Comparison of ENCODE assay signal across 11 mouse cellular contexts in the genomic region with DNA sequence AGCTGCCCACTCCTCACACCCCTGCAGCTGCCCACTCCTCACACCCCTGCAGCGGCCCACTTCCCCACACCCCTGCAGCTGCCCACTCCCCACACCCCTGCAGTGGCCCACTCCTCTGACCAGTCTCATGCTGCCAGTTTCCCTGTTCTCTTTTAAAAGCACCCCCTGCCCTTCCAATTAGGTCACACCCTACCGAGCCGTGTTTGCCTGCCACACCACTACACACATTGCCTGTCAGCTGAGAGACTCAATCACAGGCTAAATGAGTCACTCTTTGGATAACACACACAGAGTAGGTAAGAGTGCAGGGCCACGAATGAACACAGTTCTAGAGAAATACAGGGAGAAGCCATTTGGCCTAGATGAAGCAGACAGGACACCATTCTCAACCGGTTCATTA.
DNase-seq lines count a peak whose midpoint lies in the region; ATAC-seq lines count a peak whose summit lies in the region.
"Had no signal": no experiment of that assay in that cellular context is flagged by ENCODE, and none has a peak within 500 bp of the region (broad histone marks: within the 10 kb centered on the region; RNA-seq: fewer than 3 reads in every experiment).

No protein-coding gene starts in this region.

- 74% methylated on average over 5 of the region's 5 CpGs for WGBS in embryonic facial prominence, embryonic 12.5 days
- WGBS in embryonic facial prominence, embryonic 10.5 days, result 80% methylated on average over 5 of the region's 5 CpGs
- 81% methylated on average over 5 of the region's 5 CpGs for WGBS in midbrain, embryonic 10.5 days
- 73% methylated on average over 5 of the region's 5 CpGs for WGBS in midbrain, embryonic 14.5 days
- 44% methylated on average over 5 of the region's 5 CpGs for WGBS in heart, embryonic 14.5 days
- 56% methylated on average over 5 of the region's 5 CpGs for WGBS in stomach, embryonic 15.5 days

- no peak overlapping the region for H3K9ac ChIP-seq in embryonic facial prominence, embryonic 12.5 days
- H3K9ac ChIP-seq in midbrain, embryonic 14.5 days (replicated peaks; ENCODE audit: low read length), result no peak overlapping the region
- H3K9ac ChIP-seq in heart, embryonic 14.5 days (ENCODE audit: low read length), result no peak overlapping the region
- no peak overlapping the region for H3K9ac ChIP-seq in stomach, embryonic 15.5 days

- no peak overlapping the region for H3K4me3 ChIP-seq in embryonic facial prominence, embryonic 12.5 days
- no peak overlapping the region for H3K4me3 ChIP-seq in embryonic facial prominence, embryonic 10.5 days
- H3K4me3 ChIP-seq in midbrain, embryonic 10.5 days, result no peak overlapping the region
- H3K4me3 ChIP-seq in midbrain, embryonic 14.5 days (replicated peaks; ENCODE audit: low read depth, low read length), result no peak overlapping the region
- no peak overlapping the region for H3K4me3 ChIP-seq in heart, embryonic 14.5 days (ENCODE audit: control insufficient read depth in 1 of 2, insufficient read depth in 1 of 2, low read depth in 1 of 2, low read length in 2 of 2)
- no peak overlapping the region for H3K4me3 ChIP-seq in stomach, embryonic 15.5 days (replicated peaks)

- intact Hi-C loops in gastrocnemius, postnatal 14 days (cut with DNase I; ENCODE audit: low total_unique reads), result no loop called here

- no peaks in the 10 kb centered on the region for H3K36me3 ChIP-seq in embryonic facial prominence, embryonic 12.5 days
- no peaks in the 10 kb centered on the region for H3K36me3 ChIP-seq in embryonic facial prominence, embryonic 10.5 days (replicated peaks)
- no peaks in the 10 kb centered on the region for H3K36me3 ChIP-seq in midbrain, embryonic 10.5 days
- no peaks in the 10 kb centered on the region for H3K36me3 ChIP-seq in midbrain, embryonic 14.5 days (ENCODE audit: control insufficient read depth, insufficient read depth, low read length)
- H3K36me3 ChIP-seq in heart, embryonic 14.5 days (ENCODE audit: control insufficient read depth, insufficient read depth, low read length), result no peaks in the 10 kb centered on the region
- H3K36me3 ChIP-seq in stomach, embryonic 15.5 days, result no peaks in the 10 kb centered on the region

- H3K27ac ChIP-seq in embryonic facial prominence, embryonic 12.5 days, result peak overlapping the region; percentile 30; the same call in 1 of the 2 replicates
- H3K27ac ChIP-seq in embryonic facial prominence, embryonic 10.5 days (replicated peaks), result no peak overlapping the region; the same call in 1 of the 2 replicates
- H3K27ac ChIP-seq in midbrain, embryonic 10.5 days (replicated peaks), result peak overlapping the region; percentile 23; the same call in 1 of the 2 replicates
- no peak overlapping the region for H3K27ac ChIP-seq in midbrain, embryonic 14.5 days (replicated peaks; ENCODE audit: low read depth, low read length)
- peak overlapping the region in 1 of 2 experiments; percentile 65; a peak in 2 of 4 replicates for H3K27ac ChIP-seq in heart, embryonic 14.5 days (replicated peaks in 1 of 2; ENCODE audit: control insufficient read depth in 1 of 2, insufficient read depth in 1 of 2, low read depth in 2 of 2, low read length in 2 of 2)
- H3K27ac ChIP-seq in stomach, embryonic 15.5 days, result peak overlapping the region; percentile 60

- H3K9me3 ChIP-seq in embryonic facial prominence, embryonic 12.5 days, result no peaks in the 10 kb centered on the region
- H3K9me3 ChIP-seq in embryonic facial prominence, embryonic 10.5 days, result no peaks in the 10 kb centered on the region
- H3K9me3 ChIP-seq in midbrain, embryonic 10.5 days (replicated peaks), result no peaks in the 10 kb centered on the region
- H3K9me3 ChIP-seq in midbrain, embryonic 14.5 days (ENCODE audit: control insufficient read depth, low read length), result no peaks in the 10 kb centered on the region
- H3K9me3 ChIP-seq in heart, embryonic 14.5 days (ENCODE audit: control insufficient read depth, low read length), result no peaks in the 10 kb centered on the region
- no peaks in the 10 kb centered on the region for H3K9me3 ChIP-seq in stomach, embryonic 15.5 days

- no peaks in the 10 kb centered on the region for H3K27me3 ChIP-seq in embryonic facial prominence, embryonic 12.5 days
- no peaks in the 10 kb centered on the region for H3K27me3 ChIP-seq in embryonic facial prominence, embryonic 10.5 days (replicated peaks; ENCODE audit: low read depth, poor library complexity, severe bottlenecking)
- no peaks in the 10 kb centered on the region for H3K27me3 ChIP-seq in midbrain, embryonic 10.5 days (ENCODE audit: low read depth, poor library complexity, severe bottlenecking)
- no peaks in the 10 kb centered on the region for H3K27me3 ChIP-seq in midbrain, embryonic 14.5 days (ENCODE audit: control insufficient read depth, insufficient read depth, low read length)
- no peaks in the 10 kb centered on the region for H3K27me3 ChIP-seq in heart, embryonic 14.5 days (ENCODE audit: control insufficient read depth, insufficient read depth, low read length)
- no peaks in the 10 kb centered on the region for H3K27me3 ChIP-seq in stomach, embryonic 15.5 days (replicated peaks)

- peaks cover 33% of the 10 kb centered on the region for H3K4me1 ChIP-seq in embryonic facial prominence, embryonic 12.5 days
- peaks cover 56% of the 10 kb centered on the region for H3K4me1 ChIP-seq in embryonic facial prominence, embryonic 10.5 days
- peaks cover 52% of the 10 kb centered on the region for H3K4me1 ChIP-seq in midbrain, embryonic 10.5 days
- H3K4me1 ChIP-seq in midbrain, embryonic 14.5 days (ENCODE audit: control insufficient read depth, insufficient read depth, low read length), result peaks cover 27% of the 10 kb centered on the region
- H3K4me1 ChIP-seq in heart, embryonic 14.5 days (ENCODE audit: control insufficient read depth in 2 of 2, insufficient read depth in 2 of 2, low read length in 2 of 2), result peaks cover 25 to 52% of the 10 kb centered on the region in 2 experiments
- H3K4me1 ChIP-seq in stomach, embryonic 15.5 days, result peaks cover 36% of the 10 kb centered on the region

- H3K4me2 ChIP-seq in embryonic facial prominence, embryonic 12.5 days (replicated peaks), result no peak overlapping the region
- no peak overlapping the region for H3K4me2 ChIP-seq in midbrain, embryonic 14.5 days (ENCODE audit: low read length)
- no peak overlapping the region for H3K4me2 ChIP-seq in heart, embryonic 14.5 days (ENCODE audit: low read length)
- no peak overlapping the region for H3K4me2 ChIP-seq in stomach, embryonic 15.5 days

- no peak for DNase-seq in embryonic facial prominence, embryonic 10.5 days (ENCODE audit: low spot score)
- DNase-seq in midbrain, embryonic 10.5 days (ENCODE audit: low spot score), result no peak
- no peak for DNase-seq in midbrain, embryonic 14.5 days
- no peak for DNase-seq in gastrocnemius, postnatal 14 days
- DNase-seq in right cerebral cortex, postnatal 25 days, result no peak
- DNase-seq: cerebellum, postnatal 36 days; kidney, postnatal 36 days; lung, adult 2 months had no signal

- ATAC-seq in embryonic facial prominence, embryonic 12.5 days (ENCODE audit: insufficient number of reproducible peaks, insufficient read depth, low FRiP score, low TSS enrichment), result no peak; the same call in 1 of the 2 replicates
- no peak for ATAC-seq in midbrain, embryonic 14.5 days (ENCODE audit: low FRiP score, low TSS enrichment)
- ATAC-seq in heart, embryonic 14.5 days (ENCODE audit: insufficient number of reproducible peaks, insufficient read depth, low FRiP score, low read depth), result 0 out of 2 replicates have a peak, but pooled peaks have one; percentile 54
- ATAC-seq in stomach, embryonic 15.5 days (ENCODE audit: insufficient read depth, low FRiP score, low read depth), result peak; percentile 89

Comparison
In these comparisons a context has a peak if more than half of its experiments do, and no peak if none do; other contexts are left out.
1. H3K27ac ChIP-seq: peak in embryonic facial prominence, embryonic 12.5 days (single experiment), midbrain, embryonic 10.5 days (single experiment) and stomach, embryonic 15.5 days (single experiment); none in embryonic facial prominence, embryonic 10.5 days (single experiment) and midbrain, embryonic 14.5 days (single experiment).
2. ATAC-seq: peak in heart, embryonic 14.5 days (single experiment) and stomach, embryonic 15.5 days (single experiment); none in embryonic facial prominence, embryonic 12.5 days (single experiment) and midbrain, embryonic 14.5 days (single experiment).